Mouse (Mus musculus) lung, embryonic 14.5 days (tissue): ENCODE data around the gene Chmp4b. TPM values are rescaled to one million over a fixed set of nuclear protein-coding genes. Genes with fewer than 3 reads are reported as not detected.

Experiments used
- ATAC-seq: fragments of 200-750 bp; cut with Nextera tagmentation; 2 replicates; pipeline ENCODE4 v1.8.0; 2017; ENCODE audit warnings: mild to moderate bottlenecking, moderate TSS enrichment, moderate library complexity; ENCODE audit not compliant: insufficient read depth
- DNase-seq: peaks from one replicate; pipeline ENCODE4 v3.0.0-alpha.2; 2015
- H3K27ac ChIP-seq: fragments of 300-500 bp; sonication (generic); 2 replicates; pipeline ENCODE4 v1.5.1; 2014; ENCODE audit warnings: low read depth, mild to moderate bottlenecking, moderate library complexity
- H3K27me3 ChIP-seq: fragments of 300-500 bp; sonication (generic); 2 replicates; pipeline ENCODE4 v1.6.1; 2014; ENCODE audit warnings: low read length, control low read depth; ENCODE audit not compliant: insufficient read depth
- H3K36me3 ChIP-seq: fragments of 300-500 bp; sonication (generic); 2 replicates; pipeline ENCODE4 v1.6.1; 2014; ENCODE audit warnings: control low read depth; ENCODE audit not compliant: insufficient read depth
- H3K4me1 ChIP-seq: fragments of 300-500 bp; sonication (generic); 2 replicates; pipeline ENCODE4 v1.6.1; 2014; ENCODE audit warnings: antibody characterized with exemption, control low read depth; ENCODE audit not compliant: insufficient read depth
- H3K4me2 ChIP-seq: fragments of 300-500 bp; sonication (generic); 2 replicates; pipeline ENCODE4 v1.6.1; 2014; ENCODE audit warnings: mild to moderate bottlenecking
- H3K4me3 ChIP-seq: fragments of 300-500 bp; sonication (generic); 2 replicates; pipeline ENCODE4 v1.5.1; 2014; ENCODE audit warnings: low read depth, low read length
- H3K9ac ChIP-seq: fragments of 300-500 bp; sonication (generic); 2 replicates; pipeline ENCODE4 v1.6.1; 2014
- H3K9me3 ChIP-seq: fragments of 300-500 bp; sonication (generic); 2 replicates; pipeline ENCODE4 v1.6.1; 2016; ENCODE audit warnings: low read depth, low read length, control low read depth
- CTCF ChIP-seq: IDR thresholded peaks from 2 replicates; pipeline ENCODE4 v1.5.1; 2016; ENCODE audit warnings: antibody characterized with exemption, low read depth
- WGBS: fragments of 180-500 bp; shearing (Covaris S2); extraction: QIAGEN DNeasy Blood & Tissue Kit; methylation state at CpG from one replicate; pipeline ENCODE4 v1.1.7; 2014; 5-methylcytosine and 5-hydroxymethylcytosine counted together
- polyA plus RNA-seq: library from polyadenylated mRNA; unstranded; fragments of >200 nt; fragmentation: Nextera tagmentation; extraction: Ambion mirVana; gene quantifications from 2 replicates; pipeline ENCODE4 v1.2.1, GENCODE M21; 2014

The Chmp4b gene
- polyA plus RNA-seq, 1 experiment from 2014 or later: 15.0 TPM

- no peaks in the 10 kb centered on the region for H3K4me1 ChIP-seq
- DNase-seq: no peak
Observed at GRCm38 (mm10) chr2:154713964-154714363, 62.5 kb downstream of the Chmp4b start.

GRCm38 (mm10) chr2:154716586-154716985, 65.1 kb downstream of the Chmp4b start:
- Histone ChIP-seq H3K4me3 (no peak overlapping the region), H3K4me1 (no peaks in the 10 kb centered on the region), H3K9ac (no peak overlapping the region), H3K9me3 (no peaks in the 10 kb centered on the region), H3K4me2 (no peak overlapping the region), H3K27ac (no peak overlapping the region), H3K36me3 (no peaks in the 10 kb centered on the region), H3K27me3 (no peaks in the 10 kb centered on the region)
- WGBS: 71% methylated on average over 4 of the region's 4 CpGs
- DNase-seq: no peak
- no peak for TF ChIP-seq CTCF
- ATAC-seq: no peak

More at GRCm38 (mm10) chr2:154713964-154714363, 62.5 kb downstream of the Chmp4b start:
- H3K36me3 ChIP-seq: no peaks in the 10 kb centered on the region
- ATAC-seq: no peak
- no peak overlapping the region for H3K4me3 ChIP-seq
- no peak overlapping the region for H3K4me2 ChIP-seq
- H3K9ac ChIP-seq: no peak overlapping the region
- no peaks in the 10 kb centered on the region for H3K27me3 ChIP-seq
- H3K9me3 ChIP-seq: no peaks in the 10 kb centered on the region
- no peak overlapping the region for H3K27ac ChIP-seq
- TF ChIP-seq CTCF: no peak
- 56% methylated on average over 3 of the region's 3 CpGs for WGBS

GRCm38 (mm10) chr2:154717081-154717480, 65.6 kb downstream of the Chmp4b start:
- DNase-seq: peak; percentile 73
- ATAC-seq: peak; percentile 72; the same call in 1 of the 2 replicates
- no peaks in the 10 kb centered on the region for H3K4me1 ChIP-seq

GRCm38 (mm10) chr2:154718855-154719556, 67.5 kb downstream of the Chmp4b start:
- no peaks in the 10 kb centered on the region for H3K4me1 ChIP-seq
- H3K4me3 ChIP-seq: no peak overlapping the region
- no peak overlapping the region for H3K9ac ChIP-seq
- WGBS: 80% methylated on average over 12 of the region's 12 CpGs
- no peak for TF ChIP-seq CTCF
- no peak for DNase-seq
- no peaks in the 10 kb centered on the region for H3K36me3 ChIP-seq
- H3K9me3 ChIP-seq: no peaks in the 10 kb centered on the region
- H3K4me2 ChIP-seq: no peak overlapping the region
- H3K27ac ChIP-seq: no peak overlapping the region
- no peak for ATAC-seq
- H3K27me3 ChIP-seq: no peaks in the 10 kb centered on the region

More at GRCm38 (mm10) chr2:154717081-154717480, 65.6 kb downstream of the Chmp4b start:
- Histone ChIP-seq H3K36me3 (no peaks in the 10 kb centered on the region), H3K4me3 (no peak overlapping the region), H3K27ac (no peak overlapping the region), H3K4me2 (no peak overlapping the region), H3K9me3 (no peaks in the 10 kb centered on the region), H3K9ac (no peak overlapping the region), H3K27me3 (no peaks in the 10 kb centered on the region)
- TF ChIP-seq CTCF: no peak

- ATAC-seq (no peak), DNase-seq (no peak)
- no peak overlapping the region for H3K4me2 ChIP-seq
- H3K4me3 ChIP-seq: no peak overlapping the region
- H3K27me3 ChIP-seq: no peaks in the 10 kb centered on the region
- H3K9ac ChIP-seq: no peak overlapping the region
- TF ChIP-seq CTCF: no peak
- H3K9me3 ChIP-seq: no peaks in the 10 kb centered on the region
- H3K27ac ChIP-seq: no peak overlapping the region
- no peaks in the 10 kb centered on the region for H3K4me1 ChIP-seq
- WGBS: 71% methylated on average over 2 of the region's 2 CpGs
- no peaks in the 10 kb centered on the region for H3K36me3 ChIP-seq
Observed at GRCm38 (mm10) chr2:154720315-154720714, 68.8 kb downstream of the Chmp4b start.

GRCm38 (mm10) chr2:154723473-154723872, 72.0 kb downstream of the Chmp4b start:
- Histone ChIP-seq H3K36me3 (no peaks in the 10 kb centered on the region), H3K9ac (no peak overlapping the region), H3K4me1 (no peaks in the 10 kb centered on the region), H3K27ac (no peak overlapping the region), H3K9me3 (no peaks in the 10 kb centered on the region), H3K4me3 (no peak overlapping the region), H3K4me2 (no peak overlapping the region), H3K27me3 (no peaks in the 10 kb centered on the region)
- DNase-seq (no peak), ATAC-seq (no peak)
- TF ChIP-seq CTCF: no peak
- 72% methylated on average over 4 of the region's 4 CpGs for WGBS

- Histone ChIP-seq H3K9me3 (no peaks in the 10 kb centered on the region), H3K4me3 (no peak overlapping the region), H3K27ac (no peak overlapping the region), H3K27me3 (no peaks in the 10 kb centered on the region), H3K4me2 (no peak overlapping the region), H3K9ac (no peak overlapping the region), H3K4me1 (peaks cover 16% of the 10 kb centered on the region; the same call in 1 of the 2 replicates), H3K36me3 (no peaks in the 10 kb centered on the region)
- WGBS: 31% methylated on average over 3 of the region's 3 CpGs
- ATAC-seq (peak; percentile 57; the same call in 1 of the 2 replicates), DNase-seq (peak; percentile 60)
- no peak for TF ChIP-seq CTCF
Observed at GRCm38 (mm10) chr2:154729737-154730136, 78.2 kb downstream of the Chmp4b start.
